Mouse (Mus musculus) 416B (cell line): ENCODE data around the gene Shkbp1.

ENCODE experiments used
- DNase-seq: peaks from one replicate; pipeline ENCODE4 v3.0.0; 2011; ENCODE audit warnings: low read depth

The Shkbp1 gene

DNA sequence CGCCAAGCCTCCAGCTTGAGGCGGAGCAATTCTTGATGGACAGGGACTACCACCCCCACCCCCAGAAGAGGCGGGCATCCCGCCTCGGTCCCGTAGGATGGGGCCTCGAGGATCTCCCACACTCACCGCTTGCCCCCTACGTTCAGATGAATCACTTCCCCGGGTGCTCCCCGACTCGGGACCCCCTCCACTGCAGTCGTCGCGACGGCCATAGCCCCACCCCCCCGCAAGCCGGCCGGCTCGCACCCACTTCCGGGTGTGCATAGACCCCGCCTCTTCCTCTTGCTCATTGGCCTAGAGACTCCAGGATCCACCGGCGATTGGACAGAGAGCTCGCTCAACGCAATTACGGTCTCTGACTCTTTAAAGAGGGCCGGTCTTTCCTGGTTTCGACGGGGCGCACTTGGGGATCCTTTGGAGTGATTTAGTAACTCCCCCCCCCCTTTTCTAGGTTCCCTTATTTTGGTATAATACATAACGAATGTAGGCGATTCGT lies at the start of gene Shkbp1:
Shkbp1 (minus strand) TSS at position 275 of the 496 bp plus-strand sequence.
- peak; percentile 96 for DNase-seq

DNA sequence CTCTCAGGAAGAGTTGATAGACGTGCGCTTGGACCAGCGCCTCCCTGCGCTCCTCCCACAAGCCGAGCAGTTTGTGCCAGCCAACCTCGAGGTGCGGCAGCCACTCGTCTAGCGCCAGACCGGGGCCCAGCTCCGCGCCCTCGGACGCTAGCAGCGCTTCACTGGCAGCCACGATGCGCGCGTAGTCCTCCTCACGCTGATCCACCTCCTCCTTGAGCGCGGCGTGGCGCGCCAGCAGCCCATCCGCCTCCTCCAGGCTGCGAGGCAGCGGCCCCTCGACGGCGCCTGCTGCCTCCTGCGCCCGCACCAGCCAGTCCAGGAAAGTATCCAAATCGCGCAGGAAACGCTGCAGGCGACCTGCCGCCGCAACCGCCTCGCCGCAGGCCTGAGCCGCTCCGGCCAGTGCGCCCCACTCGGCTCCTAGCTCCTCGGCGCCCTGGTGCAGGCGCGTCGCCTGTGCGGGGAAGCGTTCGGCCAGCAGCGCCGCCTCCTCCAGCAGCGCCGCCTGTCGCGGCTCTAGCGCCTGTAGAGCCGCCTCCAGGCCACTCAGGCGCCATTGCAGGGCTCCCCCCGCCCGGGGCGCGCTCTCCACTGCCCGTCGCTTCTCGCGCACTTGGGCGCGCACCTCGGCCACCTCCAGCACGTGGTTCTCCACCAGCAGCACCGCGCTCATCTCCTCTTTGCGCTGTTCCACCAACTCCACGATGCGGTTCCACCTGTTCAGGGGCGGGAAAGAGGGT lies 48.6 kb upstream of the Shkbp1 start:
- no peak for DNase-seq

DNA sequence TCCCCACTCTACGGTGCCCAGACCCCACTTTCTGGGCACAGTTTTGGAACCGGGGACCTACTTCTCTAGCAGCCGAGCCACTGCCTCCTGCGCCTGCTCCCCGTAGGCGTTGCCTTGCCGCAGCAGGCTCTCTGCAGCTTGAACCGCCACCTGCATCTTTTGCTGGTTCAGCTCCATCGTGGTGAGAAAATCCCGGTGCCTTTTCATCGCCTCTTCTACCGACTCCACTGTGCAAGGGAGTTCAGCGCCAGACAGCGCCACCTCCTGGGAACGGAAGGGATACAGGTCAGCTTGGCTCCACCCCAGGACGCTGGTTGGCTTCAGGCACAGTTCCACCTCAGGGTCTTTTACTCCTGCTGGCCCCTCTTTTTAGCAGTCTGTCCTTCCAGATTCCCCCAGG lies 46.9 kb upstream of the Shkbp1 start:
- peak; percentile 61 for DNase-seq

DNA sequence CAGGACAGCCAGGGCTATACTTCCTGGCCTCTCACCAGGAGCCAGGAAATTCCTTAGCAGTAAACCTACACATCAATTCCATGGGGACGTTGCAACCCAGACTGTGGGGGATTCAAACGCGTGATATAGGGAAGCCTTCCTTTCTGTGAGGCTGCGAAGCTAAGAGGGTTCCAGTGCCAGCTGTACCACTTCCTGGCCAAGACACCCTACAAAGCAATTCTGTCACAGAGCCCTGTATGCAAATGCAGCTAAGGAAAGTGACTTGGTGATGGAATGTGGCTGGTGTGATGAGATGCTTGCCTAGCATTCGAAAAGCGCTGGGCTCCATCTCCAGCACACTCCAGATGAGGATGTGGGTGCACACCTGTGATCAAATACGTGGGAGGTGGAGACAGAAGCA lies 44.7 kb upstream of the Shkbp1 start:
- DNase-seq = no peak

DNA sequence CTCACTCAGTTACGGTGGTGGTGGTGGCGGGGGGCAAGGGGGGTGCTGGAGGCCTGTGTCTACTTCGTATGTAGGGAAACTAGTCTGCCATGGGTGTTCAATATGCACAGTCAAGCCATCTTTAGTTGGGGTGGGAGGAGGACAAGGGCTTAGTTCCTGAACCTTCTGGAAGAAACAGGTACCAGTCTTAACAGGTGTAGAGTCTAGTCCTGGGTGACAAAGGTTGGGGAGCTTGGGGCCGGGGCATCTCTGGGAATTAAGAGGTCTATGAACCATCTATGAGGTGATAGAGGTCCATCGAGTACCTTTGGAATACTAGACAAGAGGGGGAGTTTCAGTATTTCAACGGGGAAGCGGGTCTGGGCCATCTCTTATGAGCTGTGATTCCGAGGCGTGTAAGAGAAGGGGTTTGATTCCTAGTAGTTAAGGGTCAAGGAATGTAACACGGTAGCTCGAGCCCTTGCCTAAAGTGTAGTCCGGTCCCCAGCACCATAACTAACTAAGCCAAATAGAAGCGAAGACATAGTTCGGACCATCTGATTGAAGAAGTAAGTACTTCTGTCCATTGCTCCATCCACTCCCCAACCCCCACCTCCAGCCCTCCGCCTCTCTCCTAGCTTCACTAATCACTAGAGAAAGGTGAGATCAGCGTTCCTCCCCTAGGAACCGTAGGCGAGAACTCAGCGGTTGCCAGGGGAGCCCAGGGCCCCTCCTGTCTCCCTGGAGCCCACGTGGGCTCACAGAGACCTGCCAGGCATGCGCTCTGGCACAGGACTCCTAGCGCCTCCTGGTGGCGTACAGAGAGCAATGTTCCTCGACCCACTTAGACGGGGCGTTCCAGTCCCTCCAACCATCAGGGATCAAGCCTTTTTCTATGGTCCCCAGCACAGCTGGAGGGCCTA lies 41.5 kb upstream of the Shkbp1 start:
- peak; percentile 75 for DNase-seq

DNA sequence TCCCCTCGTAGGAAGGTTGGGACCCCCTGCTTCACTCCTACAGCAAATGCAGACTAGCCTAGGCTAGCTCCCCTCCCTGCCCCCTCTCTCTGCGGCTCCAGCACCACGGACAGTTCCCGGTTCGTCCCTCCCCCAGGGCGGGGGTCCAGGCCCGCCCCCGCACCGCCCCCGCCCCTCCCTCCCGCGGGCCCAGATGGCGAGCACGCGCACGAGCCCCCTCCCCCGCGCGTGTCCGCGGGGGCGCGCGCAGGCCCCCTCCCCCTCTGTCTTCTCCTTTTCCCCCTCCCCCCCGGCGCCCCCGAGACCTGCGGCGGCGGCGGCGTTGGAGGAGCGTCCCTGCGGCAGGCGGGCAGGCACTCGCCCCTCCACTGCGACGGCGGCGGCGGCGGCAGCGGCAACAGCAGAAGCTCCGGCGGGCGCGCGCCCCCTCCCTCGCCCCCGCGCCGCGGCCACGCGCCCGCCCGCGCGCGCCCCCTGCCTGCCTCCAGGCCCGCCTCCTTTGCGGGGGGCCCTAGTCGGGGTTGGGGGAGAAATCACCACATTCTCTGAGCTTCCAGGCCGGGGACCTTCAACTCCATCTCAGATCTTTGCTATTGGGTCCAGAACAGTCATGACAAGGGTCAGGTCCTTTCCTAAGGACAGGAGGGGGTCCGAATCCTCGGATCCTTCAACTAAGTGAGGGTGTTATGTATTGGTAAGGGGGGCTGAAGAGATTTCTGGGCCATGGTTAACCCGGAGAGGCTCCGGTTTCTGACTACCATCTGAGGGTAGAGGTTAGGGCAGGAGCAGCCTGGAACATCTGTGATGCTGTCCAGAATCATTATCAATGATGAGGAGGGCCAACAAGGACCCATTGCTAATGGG lies 40.6 kb upstream of the Shkbp1 start:
- no peak for DNase-seq

DNA sequence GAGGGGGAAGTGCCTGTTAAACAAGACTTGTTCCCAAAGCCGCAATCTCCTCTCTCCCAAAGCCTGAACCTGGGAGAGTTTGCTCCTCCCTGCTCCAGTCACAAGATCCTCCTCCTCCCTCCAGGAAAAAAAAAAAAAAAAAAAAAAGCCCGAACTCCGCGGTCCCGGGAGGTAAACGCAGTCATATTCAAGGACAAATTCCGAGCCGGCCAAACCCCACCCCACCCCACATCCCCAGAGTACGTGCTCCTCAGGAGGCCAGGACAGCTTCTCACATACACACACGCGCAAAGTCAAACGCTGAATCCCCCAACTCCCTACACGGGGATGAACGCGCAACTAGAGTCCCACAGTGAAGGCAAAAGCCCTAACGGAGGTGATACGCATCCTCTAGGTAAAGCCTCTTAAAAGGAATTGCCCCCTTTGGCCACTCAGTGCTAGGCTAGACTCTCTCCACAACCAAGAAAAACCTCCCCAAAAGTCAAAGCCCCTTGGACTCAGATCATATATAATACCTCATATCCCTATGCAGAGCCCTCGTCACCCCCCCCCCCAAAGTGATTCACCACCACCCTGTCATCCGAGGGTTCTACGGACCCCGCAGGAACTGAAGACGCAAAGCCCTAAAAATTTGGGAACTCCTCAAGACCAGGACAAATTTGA lies 39.8 kb upstream of the Shkbp1 start:
- DNase-seq = no peak

DNA sequence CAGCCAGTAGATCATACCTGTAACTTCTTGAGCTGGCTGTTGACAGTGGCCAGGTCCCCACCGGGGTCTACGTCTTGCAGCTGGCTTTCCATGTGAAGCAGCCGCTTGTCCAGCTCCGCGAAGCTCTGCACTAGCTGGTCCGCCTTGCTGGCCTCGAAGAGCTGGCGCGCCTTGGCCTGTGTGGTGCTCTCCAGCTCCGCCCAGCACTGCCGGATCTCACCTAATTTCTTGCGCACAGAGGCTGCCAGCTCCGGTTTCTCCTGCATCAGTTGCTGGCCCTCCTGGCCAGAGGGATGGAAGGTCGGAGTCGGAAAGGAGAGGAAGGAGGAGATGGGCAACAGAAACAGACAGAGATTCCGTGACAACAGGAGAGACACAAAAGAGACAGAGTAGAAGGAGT lies 35.6 kb upstream of the Shkbp1 start:
- no peak for DNase-seq

DNA sequence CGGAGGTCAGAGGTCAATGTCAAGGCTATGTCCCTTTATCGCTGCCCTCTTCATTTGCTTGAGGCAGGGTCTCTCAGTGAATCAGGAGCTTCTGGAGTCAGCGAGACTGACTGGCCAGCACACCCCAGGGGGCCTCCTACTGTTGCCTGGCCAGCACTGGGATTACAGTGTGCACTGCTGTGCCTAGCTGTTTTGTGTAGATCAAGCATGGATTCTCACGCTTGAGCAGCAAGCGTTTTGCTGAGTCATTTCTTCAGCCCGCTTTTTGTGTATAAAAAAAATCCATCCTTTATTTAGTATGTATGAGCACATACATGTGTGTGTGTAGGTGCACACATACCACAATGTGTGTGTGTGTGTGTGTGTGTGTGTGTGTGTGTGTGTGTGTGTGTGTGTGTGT lies 33.4 kb upstream of the Shkbp1 start:
- no peak for DNase-seq

DNA sequence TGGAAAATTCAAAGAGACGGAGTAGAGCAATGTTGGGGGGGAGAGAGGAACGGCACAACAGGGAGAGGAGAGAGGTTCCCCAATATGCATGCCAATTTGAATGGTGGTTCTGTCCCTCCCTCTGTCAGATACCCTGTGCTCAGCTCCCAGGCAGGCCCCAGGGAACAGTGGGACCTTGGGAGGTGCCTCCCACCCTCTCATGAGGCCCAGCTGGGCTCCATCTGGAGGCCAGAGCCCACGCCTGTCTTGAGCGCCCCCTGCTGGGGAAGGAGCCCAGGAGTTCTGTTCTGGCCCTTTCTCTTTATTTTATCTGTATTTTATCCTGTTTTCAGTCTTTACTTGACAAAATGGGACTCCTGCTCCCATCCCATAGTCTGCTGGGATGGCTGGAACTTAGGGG lies 28.9 kb upstream of the Shkbp1 start:
- peak; percentile 67 for DNase-seq

DNA sequence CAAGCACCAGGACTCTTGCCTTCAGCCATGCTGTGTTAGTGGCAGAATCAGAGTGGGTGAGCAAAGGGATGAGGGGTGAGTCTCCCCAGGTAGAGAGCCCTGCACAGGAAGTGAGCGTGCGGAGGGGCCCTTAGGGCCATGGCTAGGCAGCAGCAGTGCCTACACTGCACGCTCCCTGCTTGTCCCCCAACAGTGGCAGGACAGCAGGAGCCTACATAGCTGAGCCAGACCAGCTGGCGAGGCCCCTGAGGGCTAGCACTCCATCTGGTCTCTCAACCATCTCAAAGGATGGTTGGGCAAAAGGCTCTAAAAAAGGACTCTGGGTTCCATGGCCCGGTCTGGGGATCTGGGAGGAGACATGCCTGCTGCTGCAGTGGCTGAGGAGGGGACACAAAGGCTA lies 28.3 kb upstream of the Shkbp1 start:
- DNase-seq = no peak

DNA sequence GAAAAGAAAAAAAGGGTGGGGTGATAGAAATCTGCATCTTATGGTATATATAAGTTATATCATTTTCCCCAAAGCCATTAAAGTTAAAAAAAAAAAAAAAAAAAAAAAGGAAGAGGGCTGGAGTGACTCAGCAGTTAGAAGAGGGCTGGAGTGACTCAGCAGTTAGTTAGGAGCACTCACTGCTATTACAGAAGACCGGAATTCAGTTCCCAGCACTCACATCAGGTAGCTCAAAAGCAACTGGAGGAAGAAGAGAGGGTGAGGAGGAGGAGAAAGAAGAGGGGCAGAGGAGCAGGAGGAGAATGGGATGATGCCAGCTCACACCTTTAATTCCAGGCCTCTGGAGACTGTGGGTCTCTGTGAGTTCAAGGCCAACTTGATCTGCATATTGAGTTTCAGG lies 27.4 kb upstream of the Shkbp1 start:
- DNase-seq = peak; percentile 81

DNA sequence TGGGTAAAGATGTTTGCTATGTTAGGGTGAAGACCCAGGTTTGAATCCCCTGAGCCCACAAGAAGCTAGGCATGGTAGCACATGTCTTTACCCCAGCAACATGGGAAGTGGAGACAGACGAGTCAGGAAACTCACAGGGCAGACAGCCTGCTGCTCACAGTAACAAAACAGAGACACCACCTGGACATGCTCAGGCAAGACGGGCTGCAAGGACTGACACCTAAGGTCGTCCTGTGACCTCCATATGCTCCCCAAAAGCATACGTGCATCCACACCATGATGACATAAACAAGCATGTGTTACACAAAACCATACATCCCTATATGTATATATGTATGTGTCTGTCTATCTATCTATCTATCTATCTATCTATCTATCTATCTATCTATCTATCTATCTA lies 25.7 kb upstream of the Shkbp1 start:
- DNase-seq = no peak

DNA sequence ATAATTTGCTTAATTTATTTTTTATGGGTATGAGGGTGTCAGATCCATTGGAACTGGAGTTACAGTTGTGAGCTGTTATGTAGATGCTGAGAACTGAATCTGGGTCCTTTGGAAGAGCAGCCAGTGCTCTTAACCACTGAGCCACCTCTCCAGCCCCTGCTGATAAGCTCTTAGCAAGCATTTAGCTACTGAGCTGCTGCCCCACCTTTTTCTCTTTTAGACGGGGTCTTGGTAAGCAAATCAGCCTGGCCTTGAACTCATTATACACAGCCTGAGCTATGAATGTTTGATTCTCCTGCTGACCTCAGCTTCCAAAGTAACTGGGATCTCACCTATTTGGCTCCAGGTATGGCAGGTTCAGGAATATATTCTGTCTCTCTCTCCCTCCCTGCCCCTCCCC lies 25.2 kb upstream of the Shkbp1 start:
- no peak for DNase-seq

DNA sequence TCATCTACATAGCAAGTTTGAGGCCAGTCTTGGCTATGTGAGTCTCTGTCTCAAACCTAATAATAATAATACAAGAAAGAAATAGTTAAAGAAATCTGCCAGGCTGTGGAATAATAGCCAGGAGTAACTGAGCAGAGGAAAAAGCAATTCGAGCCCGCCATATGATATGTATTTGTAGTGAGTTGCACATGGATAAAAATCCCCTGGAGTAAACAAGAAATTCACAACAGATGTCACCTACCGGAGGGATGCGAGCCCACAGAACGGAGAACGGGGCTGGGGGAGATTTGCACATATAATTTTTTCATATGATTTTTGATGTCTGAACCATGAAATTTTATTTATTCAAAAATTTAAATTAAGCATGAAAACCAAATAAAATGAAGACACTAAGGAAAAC lies 24.0 kb upstream of the Shkbp1 start:
- DNase-seq = no peak

DNA sequence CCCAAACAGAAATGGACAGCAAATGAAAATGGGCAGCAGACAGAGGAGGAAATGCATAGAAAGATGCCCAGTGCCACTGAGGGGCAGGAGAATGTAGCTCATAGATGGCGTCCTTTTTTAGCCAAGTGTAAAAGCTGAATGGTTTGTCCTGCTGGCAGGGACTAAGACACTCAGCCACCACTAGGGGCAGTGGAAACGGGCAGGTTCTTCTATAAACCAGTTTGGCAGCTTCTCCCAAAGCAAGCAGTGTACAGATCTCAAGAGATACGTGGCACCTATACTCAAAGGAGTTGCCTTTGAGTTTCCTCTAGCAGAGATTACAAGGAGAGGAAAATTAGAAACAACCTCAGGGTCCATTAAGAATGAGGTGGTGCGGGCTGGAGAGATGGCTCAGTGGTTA lies 22.6 kb upstream of the Shkbp1 start:
- DNase-seq = peak; percentile 64

DNA sequence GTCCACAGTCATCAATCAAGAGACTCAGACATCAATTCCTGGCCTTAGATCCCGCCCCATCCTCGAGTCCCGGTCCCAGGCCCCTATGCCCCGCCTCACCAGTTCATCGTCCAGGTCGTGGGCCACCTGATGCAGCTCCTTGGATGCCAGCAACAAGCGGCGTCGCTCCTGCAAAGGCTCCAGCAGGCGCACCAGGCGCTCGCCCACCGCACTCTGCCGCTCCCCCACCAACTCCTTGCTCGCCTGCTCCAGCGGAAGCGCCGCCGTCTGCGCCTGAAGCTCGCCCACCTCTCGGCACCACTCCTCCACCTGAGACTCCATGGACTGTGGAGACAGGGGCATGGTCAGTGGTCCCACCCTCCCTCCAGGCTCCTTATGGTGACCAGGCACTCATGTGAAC lies 19.5 kb upstream of the Shkbp1 start:
- DNase-seq = no peak

DNA sequence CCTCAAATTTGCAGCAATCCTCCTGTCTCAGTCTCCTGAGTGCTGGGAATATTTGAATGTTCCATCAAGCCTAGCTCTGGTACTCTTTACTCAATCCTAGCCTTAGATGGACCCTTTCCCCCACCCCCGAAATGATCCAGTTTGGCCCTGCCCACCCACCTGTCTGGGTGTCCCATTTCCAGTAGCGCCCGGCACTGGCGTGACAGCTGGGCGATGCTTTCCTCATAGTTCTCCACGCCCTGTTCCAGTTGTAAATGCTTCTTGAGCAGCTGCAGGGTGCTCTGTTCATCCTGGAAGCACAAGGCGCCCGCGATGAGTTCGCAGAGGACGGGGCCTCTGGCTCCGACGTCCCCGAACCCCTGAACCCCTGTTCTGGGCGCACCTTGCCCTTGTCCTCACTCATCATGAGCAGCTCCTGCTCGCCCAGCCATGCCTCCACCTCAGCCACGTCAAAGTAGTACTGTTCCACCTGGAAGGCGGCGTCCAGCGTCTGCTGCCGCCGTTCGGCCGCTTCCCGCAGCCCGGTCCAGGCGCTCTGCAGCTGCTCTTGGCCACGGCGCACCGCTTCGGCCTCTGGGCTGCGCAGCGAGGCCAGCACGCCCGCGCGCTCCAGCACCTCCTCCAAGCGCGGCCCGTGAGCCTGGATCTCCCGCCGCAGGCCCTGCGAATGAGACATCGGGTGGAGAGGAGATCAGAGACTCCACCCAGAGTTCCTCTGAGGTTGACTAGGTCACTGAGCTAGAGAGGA lies 16.1 kb upstream of the Shkbp1 start:
- DNase-seq = no peak

DNA sequence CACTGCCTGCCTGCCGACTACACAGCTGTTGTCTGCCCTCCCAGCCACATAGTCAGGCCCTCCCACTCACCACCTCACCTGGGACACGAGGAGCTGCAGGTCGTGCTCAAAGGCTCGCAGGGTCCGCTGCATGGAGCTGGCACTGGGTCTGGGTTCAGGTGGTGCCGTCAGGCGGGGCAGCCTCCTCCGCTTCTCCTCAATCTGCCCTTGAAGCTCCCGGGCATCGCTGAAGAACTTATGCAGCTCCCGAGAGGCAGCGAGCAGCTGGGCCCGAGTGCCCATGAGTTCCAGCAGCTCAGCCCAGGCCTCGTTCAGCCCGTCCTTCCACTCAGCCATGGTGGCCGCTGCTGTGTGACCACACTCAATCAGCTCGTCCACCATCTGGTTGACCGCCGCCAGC lies 13.3 kb upstream of the Shkbp1 start:
- DNase-seq = no peak

DNA sequence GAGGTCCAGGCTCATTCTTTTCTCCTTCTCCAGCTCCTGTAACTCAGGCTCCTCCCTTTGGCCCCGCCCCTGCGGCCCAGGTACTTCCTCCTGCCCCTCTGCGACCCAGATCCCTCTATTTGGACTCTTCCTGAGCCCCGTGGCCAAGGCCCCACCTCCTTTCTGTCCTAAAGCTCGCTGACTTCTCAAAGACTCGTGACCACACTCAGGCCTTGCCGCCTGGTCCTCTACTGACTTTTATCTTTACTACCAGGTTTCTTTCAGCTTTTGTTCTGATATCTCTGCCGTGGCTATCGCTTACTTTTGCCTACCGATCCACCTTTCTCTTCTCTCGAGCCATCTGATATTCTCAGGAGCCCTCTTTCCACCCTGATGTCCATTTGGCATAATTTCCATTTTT lies 12.2 kb upstream of the Shkbp1 start:
- peak; percentile 29 for DNase-seq
